Mouse (Mus musculus): ENCODE results near the gene Ambn. TPM values are rescaled to one million over a fixed set of nuclear protein-coding genes. Genes with fewer than 3 reads are reported as not detected.

Ambn gene
- polyA plus RNA-seq, 1 experiment from 2014 or later, result not detected

GRCm38 (mm10) chr5:88487675-88488074, 31.9 kb downstream of the Ambn start, which contains the start of gene Enam:
Gene Enam, plus strand, starts transcription at chr5:88487975.
- no peak for ATAC-seq

GRCm38 (mm10) chr5:88489004-88489403, 33.2 kb downstream of the Ambn start:
- Histone ChIP-seq H3K4me2 (replicated peaks; ENCODE audit: low read depth, low read length) (no peak overlapping the region), H3K36me3 (ENCODE audit: insufficient read depth, low read length) (no peaks in the 10 kb centered on the region), H3K9me3 (ENCODE audit: low read length) (no peaks in the 10 kb centered on the region), H3K4me1 (ENCODE audit: insufficient read depth, low read depth, low read length) (no peaks in the 10 kb centered on the region), H3K4me3 (ENCODE audit: low read depth, low read length) (no peak overlapping the region), H3K9ac (replicated peaks; ENCODE audit: low read depth) (no peak overlapping the region), H3K27ac (ENCODE audit: low read length) (no peak overlapping the region), H3K27me3 (replicated peaks; ENCODE audit: insufficient read depth, low read length) (no peaks in the 10 kb centered on the region)
- TF ChIP-seq EP300 (IDR thresholded peaks at IDR 0.05), result no peak
- no peak for TF ChIP-seq CTCF (IDR thresholded peaks at IDR 0.05)
- ATAC-seq (no peak), DNase-seq (ENCODE audit: low spot score) (no peak)
- 58% methylated on average over 2 of the region's 2 CpGs for WGBS

More at GRCm38 (mm10) chr5:88487675-88488074, 31.9 kb downstream of the Ambn start, which contains the start of gene Enam:
- Histone ChIP-seq H3K9me3 (ENCODE audit: low read length) (no peaks in the 10 kb centered on the region), H3K4me2 (replicated peaks; ENCODE audit: low read depth, low read length) (no peak within 1 kb of the TSS), H3K4me1 (ENCODE audit: insufficient read depth, low read depth, low read length) (no peaks in the 10 kb centered on the region), H3K36me3 (ENCODE audit: insufficient read depth, low read length) (no peaks in the 10 kb centered on the region), H3K27ac (ENCODE audit: low read length) (no peak within 1 kb of the TSS), H3K27me3 (replicated peaks; ENCODE audit: insufficient read depth, low read length) (no peaks in the 10 kb centered on the region), H3K4me3 (ENCODE audit: low read depth, low read length) (no peak within 1 kb of the TSS), H3K9ac (replicated peaks; ENCODE audit: low read depth) (no peak within 1 kb of the TSS)
- no peak for DNase-seq (ENCODE audit: low spot score)
- no peak for TF ChIP-seq CTCF (IDR thresholded peaks at IDR 0.05)
- no peak for TF ChIP-seq EP300 (IDR thresholded peaks at IDR 0.05)

GRCm38 (mm10) chr5:88491111-88491510, 35.3 kb downstream of the Ambn start:
- H3K36me3 ChIP-seq (ENCODE audit: insufficient read depth, low read length), result no peaks in the 10 kb centered on the region
- no peak overlapping the region for H3K4me3 ChIP-seq (ENCODE audit: low read depth, low read length)
- no peak overlapping the region for H3K27ac ChIP-seq (ENCODE audit: low read length)
- H3K27me3 ChIP-seq (replicated peaks; ENCODE audit: insufficient read depth, low read length), result no peaks in the 10 kb centered on the region
- H3K4me1 ChIP-seq (ENCODE audit: insufficient read depth, low read depth, low read length), result no peaks in the 10 kb centered on the region
- no peak overlapping the region for H3K9ac ChIP-seq (replicated peaks; ENCODE audit: low read depth)
- no peaks in the 10 kb centered on the region for H3K9me3 ChIP-seq (ENCODE audit: low read length)
- TF ChIP-seq EP300 (IDR thresholded peaks at IDR 0.05), result no peak
- H3K4me2 ChIP-seq (replicated peaks; ENCODE audit: low read depth, low read length), result no peak overlapping the region
- DNase-seq (ENCODE audit: low spot score), result no peak
- ATAC-seq, result no peak
- WGBS, result 76% methylated on average over 5 of the region's 5 CpGs

GRCm38 (mm10) chr5:88499781-88500180, 44.0 kb downstream of the Ambn start:
- Histone ChIP-seq H3K36me3 (ENCODE audit: insufficient read depth, low read length) (no peaks in the 10 kb centered on the region), H3K4me2 (replicated peaks; ENCODE audit: low read depth, low read length) (no peak overlapping the region), H3K4me1 (ENCODE audit: insufficient read depth, low read depth, low read length) (no peaks in the 10 kb centered on the region), H3K9me3 (ENCODE audit: low read length) (no peaks in the 10 kb centered on the region), H3K9ac (replicated peaks; ENCODE audit: low read depth) (no peak overlapping the region), H3K27me3 (replicated peaks; ENCODE audit: insufficient read depth, low read length) (no peaks in the 10 kb centered on the region), H3K4me3 (ENCODE audit: low read depth, low read length) (no peak overlapping the region), H3K27ac (ENCODE audit: low read length) (no peak overlapping the region)
- WGBS, result 47% methylated on average over 3 of the region's 3 CpGs
- TF ChIP-seq CTCF (IDR thresholded peaks at IDR 0.05) (no peak), EP300 (IDR thresholded peaks at IDR 0.05) (no peak)
- DNase-seq (ENCODE audit: low spot score) (peak; percentile 21), ATAC-seq (no peak)

- TF ChIP-seq EP300 (IDR thresholded peaks at IDR 0.05), result no peak
- TF ChIP-seq CTCF (IDR thresholded peaks at IDR 0.05), result no peak
- Histone ChIP-seq H3K27me3 (replicated peaks; ENCODE audit: insufficient read depth, low read length) (no peaks in the 10 kb centered on the region), H3K27ac (ENCODE audit: low read length) (no peak overlapping the region), H3K9me3 (ENCODE audit: low read length) (no peaks in the 10 kb centered on the region), H3K4me3 (ENCODE audit: low read depth, low read length) (no peak overlapping the region), H3K36me3 (ENCODE audit: insufficient read depth, low read length) (no peaks in the 10 kb centered on the region), H3K4me1 (ENCODE audit: insufficient read depth, low read depth, low read length) (no peaks in the 10 kb centered on the region), H3K4me2 (replicated peaks; ENCODE audit: low read depth, low read length) (no peak overlapping the region), H3K9ac (replicated peaks; ENCODE audit: low read depth) (no peak overlapping the region)
- no peak for ATAC-seq
- WGBS, result 33% methylated on average over 1 of the region's 1 CpGs
- no peak for DNase-seq (ENCODE audit: low spot score)
These were observed 52.8 kb downstream of the Ambn start for GRCm38 (mm10) chr5:88508555-88508954.

GRCm38 (mm10) chr5:88508990-88509389, 53.2 kb downstream of the Ambn start:
- no peak overlapping the region for H3K4me2 ChIP-seq (replicated peaks; ENCODE audit: low read depth, low read length)
- H3K36me3 ChIP-seq (ENCODE audit: insufficient read depth, low read length), result no peaks in the 10 kb centered on the region
- no peak overlapping the region for H3K9ac ChIP-seq (replicated peaks; ENCODE audit: low read depth)
- no peaks in the 10 kb centered on the region for H3K9me3 ChIP-seq (ENCODE audit: low read length)
- ATAC-seq, result no peak
- no peak overlapping the region for H3K27ac ChIP-seq (ENCODE audit: low read length)
- H3K4me1 ChIP-seq (ENCODE audit: insufficient read depth, low read depth, low read length), result no peaks in the 10 kb centered on the region
- no peak for DNase-seq (ENCODE audit: low spot score)
- no peaks in the 10 kb centered on the region for H3K27me3 ChIP-seq (replicated peaks; ENCODE audit: insufficient read depth, low read length)
- WGBS, result 79% methylated on average over 1 of the region's 1 CpGs
- H3K4me3 ChIP-seq (ENCODE audit: low read depth, low read length), result no peak overlapping the region
- TF ChIP-seq EP300 (IDR thresholded peaks at IDR 0.05) (no peak), CTCF (IDR thresholded peaks at IDR 0.05) (no peak)

Other genes with a start within 250 kb of the Ambn start
- gene Gm7714, start 187.1 kb upstream of the Ambn start, polyA plus RNA-seq (2015; fragmentation: Nextera tagmentation; extraction: Ambion mirVana), result not detected in 2 replicates
- not detected in 2 replicates for gene Prol1, start 138.7 kb upstream of the Ambn start, polyA plus RNA-seq (2015; fragmentation: Nextera tagmentation; extraction: Ambion mirVana)
- 0.13 and 0.23 TPM in 2 replicates for gene Amtn, start 79.9 kb upstream of the Ambn start, polyA plus RNA-seq (2015; fragmentation: Nextera tagmentation; extraction: Ambion mirVana)
- not detected in 2 replicates for gene Enam, start 32.0 kb downstream of the Ambn start, polyA plus RNA-seq (2015; fragmentation: Nextera tagmentation; extraction: Ambion mirVana)
- gene Jchain, start 71.9 kb downstream of the Ambn start, polyA plus RNA-seq (2015; fragmentation: Nextera tagmentation; extraction: Ambion mirVana), result 0.19 TPM in 1 of 2 replicates, not detected in the other
- 36.4 and 44.0 TPM in 2 replicates for gene Utp3, start 98.5 kb downstream of the Ambn start, polyA plus RNA-seq (2015; fragmentation: Nextera tagmentation; extraction: Ambion mirVana)
- gene Rufy3, start 109.0 kb downstream of the Ambn start, polyA plus RNA-seq (2015; fragmentation: Nextera tagmentation; extraction: Ambion mirVana), result 7.5 and 8.4 TPM in 2 replicates
- gene Grsf1, start 220.2 kb downstream of the Ambn start, polyA plus RNA-seq (2015; fragmentation: Nextera tagmentation; extraction: Ambion mirVana), result 45.4 and 46.0 TPM in 2 replicates